Mouse (Mus musculus) liver (tissue): Measurements from ENCODE around the gene Chrna3.

Experiments
- DNase-seq: peaks from one replicate; pipeline ENCODE4 v3.0.0-alpha.2; 2020; ENCODE audit warnings: mixed read lengths

Gene Chrna3

GRCm38 (mm10) chr9:55026275-55026663 lies at the start of gene Chrna3:
TSS of gene Chrna3 (minus strand) at chr9:55026562.
- peak; percentile 17 for DNase-seq

- no peak for DNase-seq
Measured at GRCm38 (mm10) chr9:55067965-55068265, 41.6 kb upstream of the Chrna3 start.

GRCm38 (mm10) chr9:55067260-55067964 lies 41.0 kb upstream of the Chrna3 start:
- no peak for DNase-seq

- DNase-seq: no peak
Measured at GRCm38 (mm10) chr9:55065241-55065640, 38.9 kb upstream of the Chrna3 start.

GRCm38 (mm10) chr9:55058067-55058466 lies 31.7 kb upstream of the Chrna3 start:
- DNase-seq: no peak

- DNase-seq: peak; percentile 20
Measured at GRCm38 (mm10) chr9:55055386-55055930, 29.1 kb upstream of the Chrna3 start.

GRCm38 (mm10) chr9:55048211-55048880 lies 22.0 kb upstream of the Chrna3 start, which contains the start of gene Chrnb4:
TSS of gene Chrnb4 (minus strand) at chr9:55048779.
- DNase-seq: no peak

- no peak for DNase-seq
Measured at GRCm38 (mm10) chr9:55046764-55047163, 20.4 kb upstream of the Chrna3 start.

GRCm38 (mm10) chr9:55045001-55045400 lies 18.6 kb upstream of the Chrna3 start:
- no peak for DNase-seq

- DNase-seq: no peak
Measured at GRCm38 (mm10) chr9:55043688-55044087, 17.3 kb upstream of the Chrna3 start.

GRCm38 (mm10) chr9:55041389-55041788 lies 15.0 kb upstream of the Chrna3 start:
- no peak for DNase-seq

GRCm38 (mm10) chr9:55039983-55040382 lies 13.6 kb upstream of the Chrna3 start:
- DNase-seq: no peak

- DNase-seq: no peak
Measured at GRCm38 (mm10) chr9:55038948-55039347, 12.6 kb upstream of the Chrna3 start.

GRCm38 (mm10) chr9:55031435-55032167 lies 5.2 kb upstream of the Chrna3 start:
- no peak for DNase-seq

- DNase-seq: no peak
Measured at GRCm38 (mm10) chr9:55025534-55026274, 658 bp downstream of the Chrna3 start.

GRCm38 (mm10) chr9:55023902-55024583 lies 2.3 kb downstream of the Chrna3 start:
- peak; percentile 76 for DNase-seq

GRCm38 (mm10) chr9:55023326-55023725 lies 3.0 kb downstream of the Chrna3 start:
- DNase-seq: no peak

- no peak for DNase-seq
Measured at GRCm38 (mm10) chr9:55016926-55017325, 9.4 kb downstream of the Chrna3 start.

- DNase-seq: no peak
Measured at GRCm38 (mm10) chr9:55010588-55011350, 15.6 kb downstream of the Chrna3 start.

- no peak for DNase-seq
Measured at GRCm38 (mm10) chr9:55009692-55010091, 16.7 kb downstream of the Chrna3 start.

GRCm38 (mm10) chr9:55003609-55004008 lies 22.8 kb downstream of the Chrna3 start:
- DNase-seq: no peak
